Mouse (Mus musculus) midbrain, postnatal 0 days (tissue): Measurements from ENCODE around the gene Sirpa. TPM values are rescaled to one million over a fixed set of nuclear protein-coding genes. Genes with fewer than 3 reads are reported as not detected.

ENCODE experiments used
- ATAC-seq: fragments of 200-750 bp; cut with Nextera tagmentation; 2 replicates; pipeline ENCODE4 v1.8.0; 2017; ENCODE audit warnings: moderate number of reproducible peaks, mild to moderate bottlenecking, moderate TSS enrichment, moderate library complexity; ENCODE audit not compliant: low FRiP score
- DNase-seq: peaks from one replicate; pipeline ENCODE4 v3.0.0-alpha.2; 2015; ENCODE audit warnings: low spot score
- H3K27ac ChIP-seq: fragments of 300-500 bp; sonication (generic); 2 replicates; pipeline ENCODE4 v1.5.1; 2014; ENCODE audit warnings: low read depth, mild to moderate bottlenecking, low read length, mixed read lengths
- H3K27me3 ChIP-seq: fragments of 300-500 bp; sonication (generic); 2 replicates; pipeline ENCODE4 v1.6.1; 2014; ENCODE audit warnings: low read length, control low read depth, mixed read lengths; ENCODE audit not compliant: insufficient read depth
- H3K36me3 ChIP-seq: fragments of 300-500 bp; sonication (generic); 2 replicates; pipeline ENCODE4 v1.6.1; 2014; ENCODE audit warnings: low read length, control low read depth, mixed read lengths; ENCODE audit not compliant: insufficient read depth
- H3K4me1 ChIP-seq: fragments of 300-500 bp; sonication (generic); 2 replicates; pipeline ENCODE4 v1.6.1; 2014; ENCODE audit warnings: mild to moderate bottlenecking, control low read depth, antibody characterized with exemption, low read length, mixed read lengths; ENCODE audit not compliant: insufficient read depth
- H3K4me2 ChIP-seq: fragments of 300-500 bp; sonication (generic); 2 replicates; pipeline ENCODE4 v1.6.1; 2014; ENCODE audit warnings: low read depth, mild to moderate bottlenecking, low read length, mixed read lengths; ENCODE audit not compliant: poor library complexity, severe bottlenecking
- H3K4me3 ChIP-seq: fragments of 300-500 bp; sonication (generic); 2 replicates; pipeline ENCODE4 v1.5.1; 2014; ENCODE audit warnings: low read depth, mild to moderate bottlenecking, low read length, moderate library complexity
- H3K9ac ChIP-seq: fragments of 300-500 bp; sonication (generic); replicated peaks from 2 replicates; pipeline ENCODE4 v1.6.1; 2014; ENCODE audit warnings: mild to moderate bottlenecking, low read length, moderate library complexity, mixed read lengths; ENCODE audit not compliant: poor library complexity, severe bottlenecking
- H3K9me3 ChIP-seq: fragments of 300-500 bp; sonication (generic); 2 replicates; pipeline ENCODE4 v1.6.1; 2016; ENCODE audit warnings: low read length, control low read depth
- CTCF ChIP-seq: IDR thresholded peaks from 2 replicates; pipeline ENCODE4 v1.5.1; 2016; ENCODE audit warnings: antibody characterized with exemption, mild to moderate bottlenecking
- whole genome bisulfite sequencing: fragments of 180-500 bp; shearing (Covaris S2); extraction: QIAGEN DNeasy Blood & Tissue Kit; methylation state at CpG from one replicate; pipeline ENCODE4 v1.1.7; 2014; 5-methylcytosine and 5-hydroxymethylcytosine counted together
- polyA plus RNA-seq: library from polyadenylated mRNA; unstranded; fragments of >200 nt; fragmentation: Nextera tagmentation; extraction: Ambion mirVana; gene quantifications from 2 replicates; pipeline ENCODE4 v1.2.1, GENCODE M21; 2015
- total RNA-seq: library from RNA; depleted of rRNA; stranded (reverse); fragments of >200 nt; gene quantifications from 2 replicates; pipeline ENCODE4 v1.2.3, GENCODE M21; 2014

Gene Sirpa
- total and polyA plus RNA-seq, 2 experiments from 2014 or later, result 55.7 to 109 TPM

DNA sequence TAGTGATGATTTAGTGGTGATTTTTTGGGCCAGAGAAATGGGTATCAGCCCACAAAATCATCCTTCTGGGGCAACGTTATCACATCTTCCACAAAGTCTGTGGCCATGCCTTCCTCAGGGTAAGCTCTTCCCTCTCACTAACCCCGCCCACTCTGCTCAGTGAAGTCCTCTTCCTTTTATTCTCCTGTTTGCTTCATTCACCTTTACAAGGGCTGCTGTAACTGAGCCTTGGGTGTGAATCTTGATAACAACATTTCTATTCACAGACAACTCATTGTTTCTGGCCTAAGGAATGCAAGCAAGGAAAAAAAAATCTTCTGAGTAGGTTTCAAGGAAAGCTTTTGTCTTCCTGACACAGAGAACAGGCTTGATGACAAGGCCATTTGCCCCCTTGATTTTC lies 41.9 kb upstream of the Sirpa start:
- no peaks in the 10 kb centered on the region for H3K27me3 ChIP-seq
- no peak overlapping the region for H3K27ac ChIP-seq
- H3K4me2 ChIP-seq, result no peak overlapping the region
- H3K4me3 ChIP-seq, result no peak overlapping the region
- no peaks in the 10 kb centered on the region for H3K9me3 ChIP-seq
- no peaks in the 10 kb centered on the region for H3K36me3 ChIP-seq
- 63% methylated on average over 2 of the region's 2 CpGs for WGBS
- ATAC-seq, result no peak
- no peak for DNase-seq
- no peaks in the 10 kb centered on the region for H3K4me1 ChIP-seq
- no peak overlapping the region for H3K9ac ChIP-seq
- TF ChIP-seq CTCF, result no peak

DNA sequence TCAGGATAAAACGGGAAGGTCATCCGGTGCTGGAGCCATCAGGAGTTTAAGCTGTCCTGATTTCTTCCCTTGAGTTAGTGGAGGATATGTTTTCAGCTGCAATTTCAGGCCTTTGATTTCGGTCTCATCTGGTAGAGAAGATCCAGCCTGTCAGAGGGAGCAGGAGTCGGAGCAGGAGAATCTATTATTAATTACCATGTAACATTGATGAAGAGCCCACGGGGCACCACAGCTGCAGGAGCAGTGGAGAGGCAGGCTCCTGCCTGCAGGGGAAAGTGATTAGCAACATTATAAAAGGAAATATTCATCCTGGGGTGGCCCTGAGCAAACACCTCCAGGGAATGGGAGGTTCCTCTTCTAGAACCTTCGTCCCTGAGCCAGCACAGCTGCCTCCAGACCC lies 36.6 kb upstream of the Sirpa start:
- Histone ChIP-seq H3K4me3 (no peak overlapping the region), H3K27ac (no peak overlapping the region), H3K27me3 (no peaks in the 10 kb centered on the region), H3K4me2 (no peak overlapping the region), H3K4me1 (peaks cover 6% of the 10 kb centered on the region), H3K36me3 (no peaks in the 10 kb centered on the region), H3K9ac (no peak overlapping the region), H3K9me3 (no peaks in the 10 kb centered on the region)
- no peak for DNase-seq
- no peak for ATAC-seq
- no peak for TF ChIP-seq CTCF
- WGBS, result 58% methylated on average over 6 of the region's 6 CpGs

DNA sequence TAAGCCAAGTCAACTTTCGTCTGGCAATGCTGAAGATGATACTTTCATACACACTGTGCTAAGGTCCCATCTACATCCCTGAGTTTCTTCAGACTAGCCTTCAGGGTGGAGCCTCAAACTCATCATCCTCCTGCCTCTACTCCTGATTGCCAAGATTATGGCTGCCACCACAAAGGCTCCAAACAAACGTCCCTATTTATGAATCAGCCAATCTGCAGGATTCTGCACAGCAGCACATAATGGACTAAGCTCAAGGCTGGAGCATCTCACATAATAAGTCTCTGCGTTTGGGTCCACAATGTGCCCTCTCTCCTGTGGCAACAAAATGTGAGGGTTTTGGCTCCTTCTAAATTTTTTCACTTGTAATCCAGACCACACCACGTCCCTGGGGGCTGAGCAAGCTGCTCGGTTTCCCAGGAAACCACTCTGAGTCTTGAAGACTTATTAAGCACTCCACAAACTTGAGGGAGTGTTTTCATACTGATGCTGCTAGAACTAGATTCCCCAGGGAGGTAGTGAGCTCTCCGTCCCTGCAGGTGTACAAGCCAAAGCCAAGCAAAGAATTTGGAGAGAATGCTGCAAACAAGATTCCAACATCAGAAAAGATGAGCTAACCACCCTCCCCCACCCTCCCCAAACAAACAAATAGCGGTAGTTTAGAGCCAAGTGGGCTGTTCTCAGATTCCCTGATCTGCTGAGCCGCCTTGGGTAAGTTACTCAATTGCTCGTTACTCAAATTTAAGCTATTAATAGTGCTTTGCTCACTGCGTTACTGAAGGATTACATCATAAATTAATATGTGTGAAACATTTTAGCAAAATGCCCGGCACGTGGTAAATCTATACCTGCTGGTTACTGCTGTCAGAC lies 34.4 kb upstream of the Sirpa start:
- Histone ChIP-seq H3K27me3 (no peaks in the 10 kb centered on the region), H3K4me2 (no peak overlapping the region), H3K9ac (no peak overlapping the region), H3K36me3 (no peaks in the 10 kb centered on the region), H3K9me3 (no peaks in the 10 kb centered on the region), H3K4me1 (peaks cover 7% of the 10 kb centered on the region), H3K4me3 (no peak overlapping the region), H3K27ac (no peak overlapping the region)
- DNase-seq (peak; percentile 60), ATAC-seq (no peak)
- 48% methylated on average over 12 of the region's 12 CpGs for WGBS
- TF ChIP-seq CTCF, result no peak

DNA sequence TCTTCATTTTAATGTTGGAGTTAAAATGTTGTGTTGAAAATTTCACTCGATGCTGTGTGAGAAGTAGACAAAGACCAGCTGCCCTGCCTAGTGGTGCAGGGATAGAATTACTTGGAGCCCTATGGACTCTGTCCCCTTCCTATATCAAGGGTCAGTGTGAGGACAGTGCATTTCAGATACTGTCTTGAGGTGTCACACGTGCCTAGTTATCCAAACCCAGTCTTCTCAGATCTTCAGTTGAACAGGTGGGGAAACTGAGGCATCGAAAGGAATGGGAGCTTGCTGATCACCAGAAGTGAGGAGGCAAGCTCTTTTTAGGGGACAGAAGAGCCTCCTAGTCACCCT lies 33.8 kb upstream of the Sirpa start:
- H3K36me3 ChIP-seq, result no peaks in the 10 kb centered on the region
- DNase-seq, result no peak
- H3K9me3 ChIP-seq, result no peaks in the 10 kb centered on the region
- 79% methylated on average over 3 of the region's 3 CpGs for WGBS
- H3K4me3 ChIP-seq, result no peak overlapping the region
- H3K4me2 ChIP-seq, result no peak overlapping the region
- no peak for ATAC-seq
- peaks cover 12% of the 10 kb centered on the region for H3K4me1 ChIP-seq
- H3K9ac ChIP-seq, result no peak overlapping the region
- no peak for TF ChIP-seq CTCF
- H3K27me3 ChIP-seq, result no peaks in the 10 kb centered on the region
- H3K27ac ChIP-seq, result no peak overlapping the region

DNA sequence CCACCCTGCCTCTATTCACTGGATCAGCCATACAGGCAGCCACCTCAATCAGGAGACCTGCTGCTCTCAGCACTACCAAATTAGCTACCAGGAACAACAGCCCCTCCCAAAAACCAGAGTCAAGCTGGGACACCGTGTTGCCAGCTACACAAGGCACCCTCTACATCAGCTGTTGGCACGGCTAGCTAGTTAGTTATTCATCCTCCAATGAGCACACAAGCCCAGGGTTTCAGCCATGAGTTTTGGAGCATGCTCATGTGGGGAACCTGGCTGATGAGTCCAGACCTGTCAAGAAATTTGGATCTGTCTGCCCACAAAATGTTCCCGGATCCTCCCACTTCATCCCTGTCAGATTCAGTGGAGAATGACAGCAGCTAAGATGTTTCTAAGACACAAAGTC lies 30.8 kb upstream of the Sirpa start:
- Histone ChIP-seq H3K9ac (no peak overlapping the region), H3K27me3 (no peaks in the 10 kb centered on the region), H3K9me3 (no peaks in the 10 kb centered on the region), H3K36me3 (no peaks in the 10 kb centered on the region), H3K4me1 (peaks cover 12% of the 10 kb centered on the region), H3K27ac (no peak overlapping the region), H3K4me3 (no peak overlapping the region), H3K4me2 (no peak overlapping the region)
- 75% methylated on average over 3 of the region's 3 CpGs for WGBS
- no peak for TF ChIP-seq CTCF
- DNase-seq (no peak), ATAC-seq (no peak)

DNA sequence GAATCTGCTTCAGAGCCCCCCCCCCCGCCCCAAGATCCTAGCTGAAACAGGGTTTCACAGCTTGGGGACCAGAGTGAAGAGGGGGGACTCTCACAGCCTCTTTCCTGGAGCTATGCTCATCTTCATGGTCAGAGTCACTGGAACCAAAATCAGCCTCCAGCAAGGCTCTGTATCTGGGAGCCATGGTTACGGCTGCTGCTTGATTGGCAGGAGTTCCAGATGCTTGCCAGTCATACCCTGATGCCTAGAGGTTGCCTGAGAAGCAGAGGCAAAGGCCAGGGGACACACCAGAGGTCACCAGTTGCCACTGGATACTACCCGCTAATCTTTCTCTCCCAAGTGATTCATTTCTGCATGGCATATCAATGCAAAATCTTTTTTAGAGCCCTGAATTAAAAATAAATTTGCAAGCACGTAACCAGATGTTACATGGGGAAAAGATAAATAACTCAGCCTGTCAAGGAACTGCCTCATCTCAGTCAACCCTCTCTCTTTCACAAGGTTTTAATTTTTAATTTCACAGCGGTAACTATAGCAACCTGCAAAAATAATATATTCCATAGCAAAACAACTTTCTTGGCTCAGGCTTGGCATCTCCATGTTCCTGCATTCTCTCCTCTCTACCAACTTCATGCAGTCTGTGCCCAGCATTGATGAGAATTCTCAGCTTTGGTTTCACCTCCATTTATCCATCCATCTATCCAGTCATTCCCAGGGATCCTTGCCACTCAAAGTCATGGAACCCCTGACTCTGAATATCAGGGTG lies 28.5 kb upstream of the Sirpa start:
- Histone ChIP-seq H3K27ac (peak overlapping the region; percentile 68), H3K4me2 (no peak overlapping the region), H3K4me1 (peaks cover 6% of the 10 kb centered on the region), H3K9me3 (no peaks in the 10 kb centered on the region), H3K27me3 (no peaks in the 10 kb centered on the region), H3K9ac (no peak overlapping the region), H3K36me3 (no peaks in the 10 kb centered on the region), H3K4me3 (no peak overlapping the region)
- peak; percentile 60 for ATAC-seq
- DNase-seq, result peak; percentile 25
- WGBS, result 48% methylated on average over 5 of the region's 5 CpGs
- TF ChIP-seq CTCF, result no peak
